Mouse (Mus musculus) MEL (cell line): ENCODE measurements around the gene Ablim1.

Experiments used
- CTCF ChIP-seq, 3 experiments: IDR thresholded peaks in 2 of 3; conservative IDR thresholded peaks in 1 of 3; 2 replicates each; pipeline ENCODE4 v1.5.1; 2011 to 2012; ENCODE audit warnings: low read length in 3 of 3, low read depth in 2 of 3, mild to moderate bottlenecking in 2 of 3, improper control_type of control experiment in 1 of 3, inconsistent platforms in 1 of 3, mixed read lengths in 1 of 3, moderate library complexity in 1 of 3; ENCODE audit not compliant: control insufficient read depth in 1 of 3, insufficient read depth in 1 of 3, poor library complexity in 1 of 3, severe bottlenecking in 1 of 3
- GABPA ChIP-seq: IDR thresholded peaks from 2 replicates; pipeline ENCODE4 v1.6.1; 2012; ENCODE audit warnings: low read depth, mild to moderate bottlenecking, inconsistent platforms, low read length, improper control_type of control experiment, moderate library complexity
- GATA1 ChIP-seq: IDR thresholded peaks from 2 replicates; pipeline ENCODE4 v1.6.1; 2011; ENCODE audit warnings: low read depth, low read length, improper control_type of control experiment
- HCFC1 ChIP-seq: IDR thresholded peaks from 2 replicates; pipeline ENCODE4 v1.6.1; 2012; ENCODE audit warnings: low read depth, mild to moderate bottlenecking, inconsistent platforms, low read length, improper control_type of control experiment, moderate library complexity
- KAT2A ChIP-seq: conservative IDR thresholded peaks from 2 replicates; pipeline ENCODE4 v1.6.1; 2012; ENCODE audit warnings: low read depth, low read length, improper control_type of control experiment, inconsistent platforms
- MAFK ChIP-seq: IDR thresholded peaks from 2 replicates; pipeline ENCODE4 v1.6.1; 2011; ENCODE audit warnings: low read depth, mild to moderate bottlenecking, low read length, improper control_type of control experiment, borderline replicate concordance
- MAX ChIP-seq: IDR thresholded peaks from 2 replicates; pipeline ENCODE4 v1.6.1; 2011; ENCODE audit warnings: low read length, improper control_type of control experiment
- MXI1 ChIP-seq: IDR thresholded peaks from 2 replicates; pipeline ENCODE4 v1.6.1; 2011; ENCODE audit warnings: mild to moderate bottlenecking, low read depth, low read length, improper control_type of control experiment
- POLR2A ChIP-seq, 2 experiments: IDR thresholded peaks; 2 replicates each; pipeline ENCODE4 v1.6.1; 2011 to 2012; ENCODE audit warnings: low read length in 2 of 2, mild to moderate bottlenecking in 2 of 2, control low read depth in 1 of 2, improper control_type of control experiment in 1 of 2, low read depth in 1 of 2, moderate library complexity in 1 of 2; ENCODE audit not compliant: control insufficient read depth in 1 of 2, insufficient read depth in 1 of 2, poor library complexity in 1 of 2
- POLR2AphosphoS2 ChIP-seq: IDR thresholded peaks from 2 replicates; pipeline ENCODE4 v1.6.1; 2011; ENCODE audit warnings: low read length, improper control_type of control experiment
- RCOR1 ChIP-seq: IDR thresholded peaks from 2 replicates; pipeline ENCODE4 v1.6.1; 2012; ENCODE audit warnings: low read depth, mild to moderate bottlenecking, inconsistent platforms, low read length, improper control_type of control experiment
- TCF12 ChIP-seq: IDR thresholded peaks from 2 replicates; pipeline ENCODE4 v1.6.1; 2014; ENCODE audit warnings: low read depth, mild to moderate bottlenecking, inconsistent platforms, low read length, improper control_type of control experiment, moderate library complexity
- ZC3H11A ChIP-seq: IDR thresholded peaks from 2 replicates; pipeline ENCODE4 v1.6.1; 2012; ENCODE audit warnings: low read depth, mild to moderate bottlenecking, inconsistent platforms, low read length, improper control_type of control experiment
- ZNF384 ChIP-seq: IDR thresholded peaks from 2 replicates; pipeline ENCODE4 v1.6.1; 2012; ENCODE audit warnings: low read depth, mild to moderate bottlenecking, inconsistent platforms, low read length, improper control_type of control experiment

DNA sequence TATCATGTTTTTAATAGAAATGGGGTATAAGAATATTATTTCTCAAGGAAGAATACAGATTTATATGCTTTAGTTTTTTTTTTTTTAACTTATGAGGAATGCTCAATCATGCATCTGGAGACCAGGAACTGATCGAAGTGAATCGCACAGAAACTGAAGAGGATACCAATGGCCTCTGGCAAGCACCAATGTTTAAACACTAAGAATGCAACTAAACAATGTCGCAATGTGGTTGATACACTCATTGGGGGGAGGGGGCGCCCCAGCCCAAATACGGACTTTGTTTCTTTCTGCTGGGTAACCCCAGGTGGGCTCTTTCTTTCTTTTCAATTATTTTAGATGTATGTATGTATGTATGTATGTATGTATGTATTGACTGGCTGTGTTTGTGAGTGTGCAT is 90.3 kb downstream of the Ablim1 start:
- TF ChIP-seq KAT2A (no peak), GABPA (no peak), CTCF (IDR thresholded peaks at IDR 0.05 in 2 of 3, conservative IDR thresholded peaks at IDR 0.05 in 1 of 3; ENCODE audit: control insufficient read depth in 1 of 3, insufficient read depth in 1 of 3, low read depth in 2 of 3, low read length in 3 of 3, poor library complexity in 1 of 3, severe bottlenecking in 1 of 3) (no peak), POLR2A (IDR thresholded peaks at IDR 0.05; ENCODE audit: control insufficient read depth in 1 of 2, insufficient read depth in 1 of 2, low read depth in 1 of 2, low read length in 2 of 2, poor library complexity in 1 of 2) (no peak), HCFC1 (no peak), MAX (no peak), TCF12 (no peak), MAFK (no peak), MXI1 (no peak), ZNF384 (no peak), ZC3H11A (no peak), GATA1 (no peak), RCOR1 (no peak), POLR2AphosphoS2 (no peak)
